Mouse (Mus musculus): Measurements from ENCODE around the gene Gm7544. TPM values are rescaled to one million over a fixed set of nuclear protein-coding genes. Genes with fewer than 3 reads are reported as not detected.
"Not testable (repeated sequence)": the region's sequence is repeated elsewhere in the genome, so short reads cannot be mapped to it uniquely, and the experiment has no call there.

The Gm7544 gene
- total RNA-seq (2015; ENCODE audit: low replicate concordance) (not detected in 2 replicates), total RNA-seq (2017; ENCODE audit: low replicate concordance) (not detected in 2 replicates)

GRCm38 (mm10) chr1:82955913-82956312 is at the start of gene Gm7544:
Gm7544 (minus strand) TSS chr1:82956013.
- not testable (repeated sequence) for ATAC-seq (replicated peaks; ENCODE audit: low FRiP score, poor library complexity, severe bottlenecking)

GRCm38 (mm10) chr1:83000306-83000705 is 44.5 kb upstream of the Gm7544 start, which contains the start of gene Gm47959:
Gm47959 (plus strand) TSS chr1:83000548.
- ATAC-seq (replicated peaks; ENCODE audit: low FRiP score, poor library complexity, severe bottlenecking), result not testable (repeated sequence)

- no peak for ATAC-seq (replicated peaks; ENCODE audit: low FRiP score, poor library complexity, severe bottlenecking)
Measured at GRCm38 (mm10) chr1:82993947-82994346, 38.1 kb upstream of the Gm7544 start.

GRCm38 (mm10) chr1:82992093-82992492 is 36.3 kb upstream of the Gm7544 start:
- no peak for ATAC-seq (replicated peaks; ENCODE audit: low FRiP score, poor library complexity, severe bottlenecking)

- no peak for ATAC-seq (replicated peaks; ENCODE audit: low FRiP score, poor library complexity, severe bottlenecking)
Measured at GRCm38 (mm10) chr1:82991596-82991995, 35.8 kb upstream of the Gm7544 start.

GRCm38 (mm10) chr1:82991062-82991461 is 35.2 kb upstream of the Gm7544 start:
- no peak for ATAC-seq (replicated peaks; ENCODE audit: low FRiP score, poor library complexity, severe bottlenecking)

- ATAC-seq (replicated peaks; ENCODE audit: low FRiP score, poor library complexity, severe bottlenecking), result no peak
Measured at GRCm38 (mm10) chr1:82987530-82988198, 31.9 kb upstream of the Gm7544 start.

- no peak for ATAC-seq (replicated peaks; ENCODE audit: low FRiP score, poor library complexity, severe bottlenecking)
Measured at GRCm38 (mm10) chr1:82986738-82987137, 30.9 kb upstream of the Gm7544 start.

DNA sequence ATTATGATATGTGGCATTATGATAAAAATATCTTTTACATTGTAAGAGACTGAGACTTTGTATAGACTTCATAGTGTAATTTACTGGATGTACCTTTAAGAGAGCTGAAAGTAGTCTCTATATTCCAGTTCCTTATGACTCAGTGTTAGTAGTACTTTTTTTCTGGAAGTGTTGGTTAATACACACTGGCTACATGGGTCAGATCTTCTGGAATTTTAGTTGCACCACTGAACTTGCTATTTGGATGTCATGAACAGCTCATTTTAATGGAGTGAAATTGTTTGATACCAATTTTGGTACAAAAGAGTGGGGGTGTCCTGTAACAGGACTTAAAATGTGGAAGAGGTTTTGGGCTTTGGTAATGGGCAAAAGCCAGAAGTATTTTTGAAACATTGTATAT is 22.0 kb upstream of the Gm7544 start:
- no peak for ATAC-seq (replicated peaks; ENCODE audit: low FRiP score, poor library complexity, severe bottlenecking)

- no peak for ATAC-seq (replicated peaks; ENCODE audit: low FRiP score, poor library complexity, severe bottlenecking)
Measured at GRCm38 (mm10) chr1:82975750-82976149, 19.9 kb upstream of the Gm7544 start.

- ATAC-seq (replicated peaks; ENCODE audit: low FRiP score, poor library complexity, severe bottlenecking), result no peak
Measured at GRCm38 (mm10) chr1:82974342-82974741, 18.5 kb upstream of the Gm7544 start.

DNA sequence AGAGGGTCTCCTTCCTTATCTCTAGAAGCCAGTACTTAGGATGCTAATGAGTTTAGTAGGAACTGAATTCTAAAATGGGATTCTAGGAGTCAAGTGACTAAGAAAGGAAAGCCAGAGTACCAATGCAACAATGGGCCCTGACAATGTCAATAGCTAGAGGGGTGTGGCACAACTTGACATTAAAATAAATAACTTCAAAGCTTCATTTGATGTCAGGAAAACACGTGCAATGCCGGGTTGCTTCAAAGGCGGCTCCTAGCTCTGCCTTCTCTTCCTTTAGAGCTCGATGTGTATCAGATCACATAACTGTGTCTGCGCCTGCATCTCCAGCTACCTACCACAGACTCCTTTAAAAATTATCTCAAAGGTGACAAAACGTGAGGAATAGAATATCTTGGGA is 18.1 kb upstream of the Gm7544 start:
- no peak for ATAC-seq (replicated peaks; ENCODE audit: low FRiP score, poor library complexity, severe bottlenecking)

GRCm38 (mm10) chr1:82973244-82973643 is 17.4 kb upstream of the Gm7544 start:
- no peak for ATAC-seq (replicated peaks; ENCODE audit: low FRiP score, poor library complexity, severe bottlenecking)

DNA sequence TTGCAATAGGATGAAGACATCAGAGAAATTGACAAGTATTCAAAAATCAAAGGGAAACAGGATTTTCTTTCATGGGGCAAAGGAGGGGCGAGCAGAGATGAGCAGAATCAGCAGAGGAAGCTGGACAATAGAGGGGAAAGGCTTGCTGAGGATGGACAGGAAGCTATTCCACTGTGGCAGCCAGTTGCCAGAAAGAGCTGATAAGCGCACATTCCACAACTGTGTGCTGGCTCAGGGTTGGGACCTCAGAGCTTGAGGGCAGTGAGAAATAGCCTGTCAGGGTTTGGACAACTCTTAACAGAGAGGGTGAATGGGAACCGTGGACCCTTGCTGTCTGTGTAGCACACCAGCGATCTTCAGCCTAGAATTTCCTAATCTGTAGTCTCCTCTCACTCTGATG is 16.2 kb upstream of the Gm7544 start:
- no peak for ATAC-seq (replicated peaks; ENCODE audit: low FRiP score, poor library complexity, severe bottlenecking)

DNA sequence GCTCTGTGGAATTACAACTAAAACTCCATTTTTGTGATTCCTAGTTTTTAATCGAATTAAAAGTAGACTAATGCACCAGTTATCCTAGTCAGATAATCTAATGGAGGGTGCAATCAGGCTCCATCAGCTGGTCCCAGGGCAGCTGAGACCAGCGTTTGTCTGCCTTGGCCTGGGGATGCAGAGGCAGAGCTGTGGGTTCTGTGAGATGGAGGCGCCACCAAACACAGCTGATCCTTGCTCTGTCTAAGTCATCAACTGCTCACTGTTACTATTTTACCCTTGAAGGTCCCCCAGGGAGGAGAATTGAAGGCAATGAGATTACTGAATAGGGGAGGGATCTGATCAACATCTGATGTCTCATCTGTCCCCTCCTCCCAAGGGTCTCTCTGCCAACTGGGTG is 10.6 kb upstream of the Gm7544 start:
- ATAC-seq (replicated peaks; ENCODE audit: low FRiP score, poor library complexity, severe bottlenecking), result no peak

- no peak for ATAC-seq (replicated peaks; ENCODE audit: low FRiP score, poor library complexity, severe bottlenecking)
Measured at GRCm38 (mm10) chr1:82959870-82960385, 4.1 kb upstream of the Gm7544 start, which contains the start of gene Gm47955. Gm47955 (plus strand) TSS chr1:82960286.

DNA sequence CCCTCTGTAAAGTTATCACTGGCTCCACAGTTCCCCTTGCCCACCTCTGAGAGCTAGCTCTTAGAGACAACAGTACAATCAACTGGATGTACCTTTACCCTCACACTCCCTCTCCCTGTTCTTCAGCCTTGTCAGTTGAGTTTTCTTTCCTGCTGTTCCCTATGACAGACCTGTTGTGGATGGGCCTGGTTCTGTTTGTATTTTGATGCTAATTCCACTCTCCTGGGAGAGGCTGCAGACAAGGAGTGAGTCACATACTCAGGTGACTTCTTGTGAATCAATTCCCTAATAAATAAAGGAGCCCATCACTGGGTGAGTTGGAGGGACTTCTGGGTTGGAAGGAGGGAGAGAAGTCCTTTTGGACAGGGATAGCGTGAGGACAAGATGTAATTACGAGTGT is 7.2 kb downstream of the Gm7544 start:
- ATAC-seq (replicated peaks; ENCODE audit: low FRiP score, poor library complexity, severe bottlenecking), result no peak

DNA sequence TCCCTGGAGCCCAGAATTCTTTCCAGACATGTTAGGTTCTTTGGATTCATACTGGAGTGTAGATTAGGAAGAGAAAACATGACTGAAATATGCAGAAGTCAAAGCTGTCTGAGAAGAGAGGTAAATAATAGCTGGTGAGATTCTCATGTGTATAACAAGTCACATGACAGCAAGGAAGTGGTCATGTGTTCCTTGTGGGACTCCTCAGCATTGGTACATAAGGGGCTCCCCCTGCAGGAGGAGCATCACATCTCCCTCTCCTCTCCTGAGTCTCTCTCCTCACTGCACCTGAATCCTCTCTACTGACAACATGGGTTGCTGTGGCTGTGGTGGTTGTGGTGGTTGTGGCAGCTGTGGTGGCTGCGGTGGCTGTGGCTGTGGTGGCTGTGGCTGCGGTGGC is 9.8 kb downstream of the Gm7544 start:
- not testable (repeated sequence) for ATAC-seq (replicated peaks; ENCODE audit: low FRiP score, poor library complexity, severe bottlenecking)

DNA sequence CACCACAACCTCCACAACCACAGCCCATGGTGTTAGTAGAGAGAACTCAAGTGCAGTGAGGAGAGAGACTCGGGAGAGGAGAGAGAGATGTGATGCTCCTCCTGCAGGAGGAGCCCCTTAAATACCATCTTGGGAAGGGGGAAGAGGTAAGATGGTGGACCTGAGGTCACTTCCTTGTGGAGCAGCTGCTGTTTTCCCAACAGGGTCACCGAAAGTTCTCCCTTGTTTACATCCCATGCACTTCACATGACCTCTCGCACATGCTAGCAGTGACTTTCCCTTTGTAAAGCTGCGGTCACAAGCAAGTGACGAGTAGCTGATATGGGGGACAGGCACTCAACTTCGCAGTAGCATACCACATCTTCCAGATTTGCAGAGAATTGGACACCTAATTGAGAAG is 12.5 kb downstream of the Gm7544 start, which contains the start of gene A030003K21Rik:
TSS of gene A030003K21Rik (minus strand) at position 94 of the 400 bp plus-strand sequence.
- ATAC-seq (replicated peaks; ENCODE audit: low FRiP score, poor library complexity, severe bottlenecking), result not testable (repeated sequence)

DNA sequence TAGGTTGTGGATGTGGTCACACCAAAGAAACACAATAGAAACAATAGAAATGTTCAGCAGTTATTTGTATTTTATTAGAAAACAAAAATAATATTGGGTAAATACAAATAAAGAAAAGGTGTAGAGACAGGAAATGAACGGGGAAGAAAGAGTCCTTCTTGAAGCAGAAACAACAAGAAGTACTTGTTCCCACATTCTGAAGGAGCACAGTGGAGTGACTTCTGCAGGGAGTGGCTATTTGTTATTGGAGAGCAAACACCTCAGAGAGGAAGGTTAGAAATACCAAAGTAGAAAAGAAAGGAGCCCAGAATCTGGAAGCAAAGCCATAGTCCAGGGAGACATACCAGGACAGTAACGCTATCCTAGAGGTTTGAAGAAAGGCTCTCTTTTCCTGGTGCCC is 13.3 kb downstream of the Gm7544 start:
- not testable (repeated sequence) for ATAC-seq (replicated peaks; ENCODE audit: low FRiP score, poor library complexity, severe bottlenecking)

- no peak for ATAC-seq (replicated peaks; ENCODE audit: low FRiP score, poor library complexity, severe bottlenecking)
Measured at GRCm38 (mm10) chr1:82938666-82939065, 17.1 kb downstream of the Gm7544 start.
